Mouse (Mus musculus): ENCODE measurements around the gene Napa. TPM values are rescaled to one million over a fixed set of nuclear protein-coding genes. Genes with fewer than 3 reads are reported as not detected.
A peak's percentile ranks its signal among the peaks of the same experiment; 100 is the strongest.

The Napa gene
- 162 and 163 TPM in 2 replicates for polyA plus RNA-seq (2015; fragmentation: Nextera tagmentation; extraction: Ambion mirVana)

GRCm38 (mm10) chr7:16098021-16099017 lies at the start of gene Napa:
Gene Napa (plus strand): TSS chr7:16098458.
- Histone ChIP-seq H3K4me1 (ENCODE audit: control insufficient read depth, low read depth, low read length) (peaks cover 26% of the 10 kb centered on the region), H3K9me3 (replicated peaks; ENCODE audit: control insufficient read depth, low read length) (no peaks in the 10 kb centered on the region), H3K4me2 (ENCODE audit: low read depth, low read length) (peak within 1 kb of the TSS; percentile 83), H3K4me3 (ENCODE audit: low read depth, low read length) (peak within 1 kb of the TSS; percentile 99), H3K27me3 (ENCODE audit: control insufficient read depth, insufficient read depth, low read depth, low read length) (no peaks in the 10 kb centered on the region), H3K9ac (ENCODE audit: low read depth, low read length) (peak within 1 kb of the TSS; percentile 99), H3K27ac (ENCODE audit: low read length) (peak within 1 kb of the TSS; percentile 91), H3K36me3 (ENCODE audit: control insufficient read depth, insufficient read depth) (peaks cover 17% of the 10 kb centered on the region)
- ATAC-seq (ENCODE audit: low read depth), result peak; percentile 95
- under 1% methylated on average over 68 of the region's 68 CpGs for WGBS (ENCODE audit: insufficient replicate concordance)

GRCm38 (mm10) chr7:16048675-16049575 lies 49.3 kb upstream of the Napa start:
- Histone ChIP-seq H3K4me2 (ENCODE audit: low read depth, low read length) (peak overlapping the region; percentile 95), H3K27ac (ENCODE audit: low read length) (peak overlapping the region; percentile 89), H3K4me1 (ENCODE audit: control insufficient read depth, low read depth, low read length) (peaks cover 64% of the 10 kb centered on the region), H3K4me3 (ENCODE audit: low read depth, low read length) (peak overlapping the region; percentile 89), H3K9ac (ENCODE audit: low read depth, low read length) (peak overlapping the region; percentile 92), H3K27me3 (ENCODE audit: control insufficient read depth, insufficient read depth, low read depth, low read length) (no peaks in the 10 kb centered on the region), H3K36me3 (ENCODE audit: control insufficient read depth, insufficient read depth) (no peaks in the 10 kb centered on the region), H3K9me3 (replicated peaks; ENCODE audit: control insufficient read depth, low read length) (no peaks in the 10 kb centered on the region)
- 3% methylated on average over 36 of the region's 36 CpGs for WGBS (ENCODE audit: insufficient replicate concordance)
- no peak for ATAC-seq (ENCODE audit: low read depth)

DNA sequence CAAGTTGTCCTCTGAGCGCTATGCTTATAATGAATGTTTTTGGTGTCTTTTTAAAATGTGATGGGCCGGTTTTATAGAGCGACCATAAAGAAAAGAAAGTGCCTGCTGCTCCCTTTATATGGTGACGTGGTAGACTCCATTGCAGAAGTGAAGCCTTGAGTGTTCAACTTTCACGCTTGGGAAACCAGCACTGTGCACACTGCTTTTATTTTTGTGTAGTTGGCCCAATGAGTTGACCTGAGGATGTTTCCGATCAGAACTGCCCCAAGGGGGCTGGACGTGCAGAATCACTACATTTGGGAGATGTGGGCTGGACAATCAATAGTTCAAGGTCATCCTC lies 48.7 kb upstream of the Napa start:
- peaks cover 58% of the 10 kb centered on the region for H3K4me1 ChIP-seq (ENCODE audit: control insufficient read depth, low read depth, low read length)
- peak overlapping the region; percentile 89 for H3K27ac ChIP-seq (ENCODE audit: low read length)
- H3K27me3 ChIP-seq (ENCODE audit: control insufficient read depth, insufficient read depth, low read depth, low read length), result no peaks in the 10 kb centered on the region
- no peaks in the 10 kb centered on the region for H3K9me3 ChIP-seq (replicated peaks; ENCODE audit: control insufficient read depth, low read length)
- no peaks in the 10 kb centered on the region for H3K36me3 ChIP-seq (ENCODE audit: control insufficient read depth, insufficient read depth)
- peak overlapping the region; percentile 89 for H3K4me3 ChIP-seq (ENCODE audit: low read depth, low read length)
- H3K9ac ChIP-seq (ENCODE audit: low read depth, low read length), result peak overlapping the region; percentile 92
- peak overlapping the region; percentile 95 for H3K4me2 ChIP-seq (ENCODE audit: low read depth, low read length)
- WGBS (ENCODE audit: insufficient replicate concordance), result 54% methylated on average over 7 of the region's 7 CpGs
- no peak for ATAC-seq (ENCODE audit: low read depth)

DNA sequence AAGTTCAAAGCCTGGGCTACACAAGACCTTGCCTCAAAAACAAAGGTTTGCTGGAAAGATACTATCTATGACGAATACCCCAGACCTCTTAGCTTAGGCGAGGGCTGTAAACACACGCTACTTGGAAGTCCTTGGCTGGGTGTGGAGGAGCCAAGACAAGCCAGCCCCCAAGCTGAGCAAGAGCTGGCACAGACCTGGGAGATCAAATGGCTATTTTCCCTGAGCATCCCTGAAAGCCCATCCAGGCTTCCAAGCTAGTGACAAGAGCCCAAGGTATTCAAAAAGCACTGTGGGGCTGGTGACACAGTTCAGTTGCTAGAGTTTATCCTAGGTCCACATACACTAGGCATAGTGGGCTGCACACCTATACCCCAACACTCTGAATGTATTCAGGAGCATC lies 47.7 kb upstream of the Napa start:
- WGBS (ENCODE audit: insufficient replicate concordance), result 84% methylated on average over 3 of the region's 3 CpGs
- ATAC-seq (ENCODE audit: low read depth), result no peak
- H3K27ac ChIP-seq (ENCODE audit: low read length), result no peak overlapping the region; the same call in 1 of the 2 replicates
- no peaks in the 10 kb centered on the region for H3K9me3 ChIP-seq (replicated peaks; ENCODE audit: control insufficient read depth, low read length)
- H3K9ac ChIP-seq (ENCODE audit: low read depth, low read length), result peak overlapping the region; percentile 18; the same call in 1 of the 2 replicates
- no peaks in the 10 kb centered on the region for H3K36me3 ChIP-seq (ENCODE audit: control insufficient read depth, insufficient read depth)
- H3K27me3 ChIP-seq (ENCODE audit: control insufficient read depth, insufficient read depth, low read depth, low read length), result no peaks in the 10 kb centered on the region
- peaks cover 48% of the 10 kb centered on the region for H3K4me1 ChIP-seq (ENCODE audit: control insufficient read depth, low read depth, low read length)
- H3K4me3 ChIP-seq (ENCODE audit: low read depth, low read length), result peak overlapping the region; percentile 89
- peak overlapping the region; percentile 95 for H3K4me2 ChIP-seq (ENCODE audit: low read depth, low read length)

- no peaks in the 10 kb centered on the region for H3K27me3 ChIP-seq (ENCODE audit: control insufficient read depth, insufficient read depth, low read depth, low read length)
- H3K4me3 ChIP-seq (ENCODE audit: low read depth, low read length), result peak overlapping the region; percentile 68
- peak overlapping the region; percentile 93 for H3K4me2 ChIP-seq (ENCODE audit: low read depth, low read length)
- peak overlapping the region; percentile 77 for H3K9ac ChIP-seq (ENCODE audit: low read depth, low read length)
- peak; percentile 28 for ATAC-seq (ENCODE audit: low read depth)
- H3K4me1 ChIP-seq (ENCODE audit: control insufficient read depth, low read depth, low read length), result peaks cover 38% of the 10 kb centered on the region
- no peaks in the 10 kb centered on the region for H3K9me3 ChIP-seq (replicated peaks; ENCODE audit: control insufficient read depth, low read length)
- H3K36me3 ChIP-seq (ENCODE audit: control insufficient read depth, insufficient read depth), result no peaks in the 10 kb centered on the region
- WGBS (ENCODE audit: insufficient replicate concordance), result under 1% methylated on average over 19 of the region's 19 CpGs
- peak overlapping the region; percentile 88 for H3K27ac ChIP-seq (ENCODE audit: low read length)
These were observed 46.2 kb upstream of the Napa start for GRCm38 (mm10) chr7:16051883-16052595.

- Histone ChIP-seq H3K9me3 (replicated peaks; ENCODE audit: control insufficient read depth, low read length) (no peaks in the 10 kb centered on the region), H3K4me2 (ENCODE audit: low read depth, low read length) (peak overlapping the region; percentile 93), H3K9ac (ENCODE audit: low read depth, low read length) (peak overlapping the region; percentile 77), H3K4me3 (ENCODE audit: low read depth, low read length) (peak overlapping the region; percentile 68), H3K27ac (ENCODE audit: low read length) (peak overlapping the region; percentile 88), H3K36me3 (ENCODE audit: control insufficient read depth, insufficient read depth) (no peaks in the 10 kb centered on the region), H3K27me3 (ENCODE audit: control insufficient read depth, insufficient read depth, low read depth, low read length) (no peaks in the 10 kb centered on the region), H3K4me1 (ENCODE audit: control insufficient read depth, low read depth, low read length) (peaks cover 36% of the 10 kb centered on the region)
- peak; percentile 71 for ATAC-seq (ENCODE audit: low read depth)
- WGBS (ENCODE audit: insufficient replicate concordance), result 0% methylated on average over 24 of the region's 24 CpGs
These were observed 45.6 kb upstream of the Napa start for GRCm38 (mm10) chr7:16052684-16053083.

DNA sequence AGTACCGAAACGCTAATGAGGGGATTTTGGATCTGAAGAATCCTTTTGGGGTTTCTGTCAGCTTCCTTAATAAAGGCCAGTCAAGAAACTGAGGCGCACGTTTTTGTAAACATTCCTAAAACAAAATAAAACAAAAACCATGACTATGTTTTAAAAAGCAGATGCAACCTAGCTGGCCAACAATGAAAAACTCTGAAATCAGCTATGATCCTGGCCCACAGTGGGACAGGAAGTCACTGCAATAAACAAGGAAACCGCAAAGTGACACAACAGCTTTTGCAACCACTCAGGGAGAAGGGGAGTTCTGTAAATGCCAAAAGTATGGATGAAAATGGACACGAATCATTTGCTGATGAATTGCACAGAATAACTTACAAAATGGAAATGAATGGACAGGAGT lies 45.2 kb upstream of the Napa start:
- Histone ChIP-seq H3K9ac (ENCODE audit: low read depth, low read length) (peak overlapping the region; percentile 44), H3K27ac (ENCODE audit: low read length) (peak overlapping the region; percentile 80), H3K4me1 (ENCODE audit: control insufficient read depth, low read depth, low read length) (peaks cover 36% of the 10 kb centered on the region), H3K36me3 (ENCODE audit: control insufficient read depth, insufficient read depth) (no peaks in the 10 kb centered on the region), H3K9me3 (replicated peaks; ENCODE audit: control insufficient read depth, low read length) (no peaks in the 10 kb centered on the region), H3K4me2 (ENCODE audit: low read depth, low read length) (peak overlapping the region; percentile 93), H3K4me3 (ENCODE audit: low read depth, low read length) (peak overlapping the region; percentile 68), H3K27me3 (ENCODE audit: control insufficient read depth, insufficient read depth, low read depth, low read length) (no peaks in the 10 kb centered on the region)
- 2% methylated on average over 6 of the region's 6 CpGs for WGBS (ENCODE audit: insufficient replicate concordance)
- no peak for ATAC-seq (ENCODE audit: low read depth)

DNA sequence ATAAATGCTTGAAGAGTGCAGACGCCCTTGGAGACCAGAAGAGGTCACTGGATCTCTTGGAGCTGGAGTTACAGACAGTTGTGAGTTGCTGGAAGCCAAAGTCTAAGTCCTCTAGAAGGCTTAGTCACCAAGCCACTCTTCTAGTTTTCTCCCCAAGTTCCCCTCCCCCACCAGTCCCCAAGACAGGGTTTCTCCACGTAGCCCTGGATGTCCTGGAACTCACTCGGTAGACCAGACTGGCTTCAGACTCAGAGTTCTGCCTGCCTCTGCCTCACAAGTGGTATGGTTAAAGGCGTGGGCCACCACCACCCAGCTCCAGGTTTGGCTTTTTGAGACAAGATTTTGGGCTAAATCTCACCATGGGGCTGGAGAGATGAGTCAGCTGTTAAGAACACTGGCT lies 43.3 kb upstream of the Napa start:
- Histone ChIP-seq H3K4me1 (ENCODE audit: control insufficient read depth, low read depth, low read length) (peaks cover 24% of the 10 kb centered on the region), H3K27me3 (ENCODE audit: control insufficient read depth, insufficient read depth, low read depth, low read length) (no peaks in the 10 kb centered on the region), H3K4me2 (ENCODE audit: low read depth, low read length) (no peak overlapping the region), H3K36me3 (ENCODE audit: control insufficient read depth, insufficient read depth) (no peaks in the 10 kb centered on the region), H3K9me3 (replicated peaks; ENCODE audit: control insufficient read depth, low read length) (no peaks in the 10 kb centered on the region), H3K27ac (ENCODE audit: low read length) (0 out of 2 replicates have a peak overlapping the region, but pooled peaks have one; percentile 20), H3K4me3 (ENCODE audit: low read depth, low read length) (no peak overlapping the region), H3K9ac (ENCODE audit: low read depth, low read length) (no peak overlapping the region)
- 54% methylated on average over 4 of the region's 4 CpGs for WGBS (ENCODE audit: insufficient replicate concordance)
- no peak for ATAC-seq (ENCODE audit: low read depth)

Data from liver, embryonic 16.5 days (tissue).